Mouse (Mus musculus) forebrain, embryonic 16.5 days (tissue): ENCODE data around the gene Aqp11. TPM values are rescaled to one million over a fixed set of nuclear protein-coding genes. Genes with fewer than 3 reads are reported as not detected.
A peak's percentile ranks its signal among the peaks of the same experiment; 100 is the strongest.

Experiments used
- ATAC-seq: fragments of 200-750 bp; cut with Nextera tagmentation; 2 replicates; pipeline ENCODE4 v1.8.0; 2017; ENCODE audit warnings: mild to moderate bottlenecking, moderate library complexity
- H3K27ac ChIP-seq: fragments of 300-500 bp; sonication (generic); 2 replicates; pipeline ENCODE4 v1.5.1; 2014; ENCODE audit warnings: low read length, control low read depth
- H3K27me3 ChIP-seq: fragments of 300-500 bp; sonication (generic); replicated peaks from 2 replicates; pipeline ENCODE4 v1.6.1; 2014; ENCODE audit warnings: low read length; ENCODE audit not compliant: control insufficient read depth, insufficient read depth
- H3K36me3 ChIP-seq: fragments of 300-500 bp; sonication (generic); 2 replicates; pipeline ENCODE4 v1.6.1; 2014; ENCODE audit not compliant: control insufficient read depth, insufficient read depth
- H3K4me1 ChIP-seq: fragments of 300-500 bp; sonication (generic); replicated peaks from 2 replicates; pipeline ENCODE4 v1.6.1; 2014; ENCODE audit warnings: low read length; ENCODE audit not compliant: control insufficient read depth, insufficient read depth
- H3K4me2 ChIP-seq: fragments of 300-500 bp; sonication (generic); 2 replicates; pipeline ENCODE4 v1.6.1; 2014; ENCODE audit warnings: mild to moderate bottlenecking, low read length, control low read depth
- H3K4me3 ChIP-seq: fragments of 300-500 bp; sonication (generic); replicated peaks from 2 replicates; pipeline ENCODE4 v1.5.1; 2014; ENCODE audit warnings: mild to moderate bottlenecking, low read length, control low read depth
- H3K9ac ChIP-seq: fragments of 300-500 bp; sonication (generic); replicated peaks from 2 replicates; pipeline ENCODE4 v1.6.1; 2014; ENCODE audit warnings: low read depth, low read length, control low read depth
- H3K9me3 ChIP-seq: fragments of 300-500 bp; sonication (generic); 2 replicates; pipeline ENCODE4 v1.6.1; 2016; ENCODE audit warnings: low read length; ENCODE audit not compliant: control insufficient read depth
- WGBS: fragments of 180-500 bp; shearing (Covaris S2); extraction: QIAGEN DNeasy Blood & Tissue Kit; methylation state at CpG from one replicate; pipeline ENCODE4 v1.1.7; 2014; 5-methylcytosine and 5-hydroxymethylcytosine counted together
- polyA plus RNA-seq: library from polyadenylated mRNA; unstranded; fragments of >200 nt; fragmentation: Nextera tagmentation; extraction: Ambion mirVana; gene quantifications from 2 replicates; pipeline ENCODE4 v1.2.1, GENCODE M21; 2015

Aqp11 gene
- polyA plus RNA-seq, 1 experiment from 2014 or later = 11.5 TPM

DNA sequence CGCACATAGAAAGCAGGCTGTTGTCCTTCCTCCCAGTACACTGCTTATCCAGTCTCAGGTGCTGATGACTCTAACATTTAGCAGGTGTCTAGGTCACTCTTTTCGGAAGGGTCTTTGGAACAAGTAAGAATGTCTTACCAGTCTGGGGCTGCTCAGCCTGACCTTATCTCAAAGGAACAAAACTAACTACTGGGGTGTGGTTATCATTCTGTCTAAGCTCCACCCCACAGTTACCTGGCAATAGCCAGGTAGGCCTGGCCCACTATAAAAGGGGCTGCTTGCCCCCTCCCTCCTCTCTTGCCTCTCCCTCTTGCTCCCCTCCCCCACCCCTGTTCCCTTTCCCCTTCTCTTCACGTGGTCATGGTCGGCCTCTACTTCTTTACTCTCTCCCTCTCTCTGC, 30.9 kb upstream of the Aqp11 start:
- H3K27ac ChIP-seq = no peak overlapping the region
- whole genome bisulfite sequencing = 75% methylated on average over 4 of the region's 4 CpGs
- H3K9me3 ChIP-seq = no peaks in the 10 kb centered on the region
- no peaks in the 10 kb centered on the region for H3K27me3 ChIP-seq
- no peak overlapping the region for H3K4me2 ChIP-seq
- H3K4me1 ChIP-seq = peaks cover 2% of the 10 kb centered on the region; the same call in 1 of the 2 replicates
- H3K9ac ChIP-seq = no peak overlapping the region
- no peak overlapping the region for H3K4me3 ChIP-seq
- no peaks in the 10 kb centered on the region for H3K36me3 ChIP-seq
- ATAC-seq = no peak

DNA sequence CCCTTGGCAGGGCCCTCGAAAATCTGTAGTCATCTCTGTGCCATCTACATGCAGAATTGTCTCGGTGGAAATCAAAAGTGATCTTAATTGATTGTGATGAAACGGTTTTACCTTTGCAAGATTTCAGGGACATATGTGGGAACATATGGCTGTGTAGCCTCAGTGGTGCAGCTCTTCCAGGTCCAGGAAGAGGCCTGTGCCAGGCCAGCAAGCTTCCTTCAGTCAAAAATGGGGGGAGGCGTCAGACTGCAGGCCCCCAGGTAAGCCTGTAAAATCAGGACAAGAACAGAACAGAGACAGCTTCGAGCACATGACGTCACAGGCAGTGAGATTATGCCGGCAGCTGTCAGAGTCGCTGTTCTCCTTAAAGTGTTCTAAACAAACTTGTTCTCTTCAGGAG, 29.8 kb upstream of the Aqp11 start:
- no peak overlapping the region for H3K4me3 ChIP-seq
- no peak overlapping the region for H3K9ac ChIP-seq
- H3K27ac ChIP-seq = no peak overlapping the region
- H3K4me1 ChIP-seq = peaks cover 2% of the 10 kb centered on the region; the same call in 1 of the 2 replicates
- 54% methylated on average over 8 of the region's 8 CpGs for WGBS
- no peaks in the 10 kb centered on the region for H3K36me3 ChIP-seq
- no peaks in the 10 kb centered on the region for H3K27me3 ChIP-seq
- peak; percentile 38; the same call in 1 of the 2 replicates for ATAC-seq
- no peak overlapping the region for H3K4me2 ChIP-seq
- no peaks in the 10 kb centered on the region for H3K9me3 ChIP-seq

DNA sequence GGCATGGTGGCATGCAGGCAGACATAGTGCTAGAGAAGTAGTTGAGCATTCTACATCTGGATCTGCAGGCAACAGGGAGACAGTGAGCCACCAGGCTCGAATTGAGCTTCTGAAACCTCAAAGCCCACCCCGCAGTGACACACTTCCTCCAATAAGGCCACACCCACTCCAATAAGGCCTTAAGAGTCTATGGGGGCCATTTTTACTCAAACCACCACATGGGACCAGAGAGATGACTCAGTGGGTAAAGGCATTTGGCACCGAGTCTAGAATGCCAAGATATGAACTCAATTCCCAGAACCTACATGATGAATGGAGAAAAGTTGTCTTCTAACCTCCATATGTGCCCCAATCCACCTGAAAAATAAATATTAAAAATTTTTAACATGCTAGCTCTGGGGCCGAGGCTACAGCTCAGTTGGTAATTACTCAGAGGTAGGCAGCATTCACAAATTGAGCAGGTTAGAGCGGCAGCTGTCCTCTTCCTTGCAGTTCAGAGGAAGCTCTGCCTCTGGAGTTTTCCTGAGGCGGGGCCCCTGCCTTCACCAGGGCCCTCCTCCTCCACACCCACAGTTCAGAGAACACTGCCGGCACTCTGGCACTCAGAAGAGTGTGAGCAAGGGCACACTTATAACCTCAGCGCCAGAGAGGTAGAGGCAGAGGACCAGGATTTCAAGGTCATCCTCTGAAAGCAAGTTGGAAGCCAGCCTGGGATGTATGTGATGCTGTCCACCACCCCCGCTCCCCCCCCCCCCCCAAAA, 28.5 kb upstream of the Aqp11 start:
- WGBS = 86% methylated on average over 9 of the region's 9 CpGs
- no peak overlapping the region for H3K27ac ChIP-seq
- H3K4me1 ChIP-seq = peaks cover 2% of the 10 kb centered on the region; the same call in 1 of the 2 replicates
- H3K9ac ChIP-seq = no peak overlapping the region
- ATAC-seq = no peak
- H3K36me3 ChIP-seq = no peaks in the 10 kb centered on the region
- no peaks in the 10 kb centered on the region for H3K27me3 ChIP-seq
- no peaks in the 10 kb centered on the region for H3K9me3 ChIP-seq
- H3K4me2 ChIP-seq = no peak overlapping the region
- no peak overlapping the region for H3K4me3 ChIP-seq

DNA sequence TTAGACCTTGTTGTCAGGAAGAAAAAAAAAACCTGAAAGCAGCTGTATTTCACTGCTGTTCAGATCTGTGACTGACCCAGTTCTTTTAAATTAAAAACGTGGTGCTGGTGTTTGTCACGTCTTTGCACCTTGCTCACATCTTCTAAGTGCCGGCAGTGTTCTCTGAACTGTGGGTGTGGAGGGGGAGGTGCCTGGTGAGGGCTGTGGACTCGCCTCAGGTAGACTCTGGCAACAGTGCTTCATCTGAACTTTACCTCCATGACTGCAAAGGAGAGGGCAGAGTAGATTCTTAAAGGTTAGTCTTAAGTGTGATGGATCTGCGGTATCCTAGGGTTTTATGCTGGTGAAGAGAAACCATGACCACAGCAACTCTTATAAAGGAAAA, 27.9 kb upstream of the Aqp11 start:
- Histone ChIP-seq H3K27ac (no peak overlapping the region), H3K27me3 (no peaks in the 10 kb centered on the region), H3K4me3 (no peak overlapping the region), H3K9me3 (no peaks in the 10 kb centered on the region), H3K4me1 (peaks cover 2% of the 10 kb centered on the region; the same call in 1 of the 2 replicates), H3K4me2 (no peak overlapping the region), H3K36me3 (no peaks in the 10 kb centered on the region), H3K9ac (no peak overlapping the region)
- 83% methylated on average over 5 of the region's 5 CpGs for WGBS
- no peak for ATAC-seq

DNA sequence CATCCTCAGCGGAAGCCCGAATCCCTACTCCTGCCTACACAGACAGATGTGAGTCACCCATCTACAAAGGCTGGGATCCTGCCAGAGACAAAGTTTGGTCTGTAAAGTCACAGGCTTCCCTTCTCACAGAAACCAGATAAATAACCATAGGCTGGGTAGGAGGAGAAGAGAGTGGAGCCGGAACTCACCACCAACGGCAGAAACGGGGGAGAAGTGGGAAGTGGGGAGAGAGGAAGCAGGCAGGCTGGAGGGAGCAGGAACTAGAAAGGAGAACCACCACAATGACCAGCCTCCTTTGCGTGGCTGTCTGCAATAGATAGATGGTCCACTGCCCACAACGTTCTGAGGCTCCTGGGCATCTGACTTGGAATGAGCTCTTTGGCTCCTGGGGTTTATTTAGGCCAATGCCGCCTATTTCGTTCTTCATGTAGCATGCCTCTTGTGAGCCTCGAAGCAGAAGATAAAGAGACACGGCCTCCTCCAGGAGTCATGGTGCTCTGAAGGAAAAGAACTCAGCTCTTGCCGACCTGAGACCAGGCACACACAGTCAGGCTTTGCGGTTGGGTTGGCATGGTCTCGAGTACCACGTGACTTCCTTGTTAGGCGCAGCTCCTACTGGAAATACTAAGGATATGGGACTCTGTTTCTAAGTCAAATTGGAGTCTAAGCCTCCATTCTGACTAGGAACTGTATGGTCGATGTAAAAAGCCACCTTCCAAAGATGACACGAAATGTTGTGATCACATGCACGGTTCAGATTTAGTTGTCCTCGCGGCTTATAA, 27.3 kb upstream of the Aqp11 start:
- Histone ChIP-seq H3K4me2 (no peak overlapping the region), H3K4me1 (peaks cover 2% of the 10 kb centered on the region; the same call in 1 of the 2 replicates), H3K9me3 (no peaks in the 10 kb centered on the region), H3K9ac (no peak overlapping the region), H3K4me3 (no peak overlapping the region), H3K36me3 (no peaks in the 10 kb centered on the region), H3K27me3 (no peaks in the 10 kb centered on the region), H3K27ac (no peak overlapping the region)
- WGBS = 90% methylated on average over 21 of the region's 21 CpGs
- ATAC-seq = no peak

DNA sequence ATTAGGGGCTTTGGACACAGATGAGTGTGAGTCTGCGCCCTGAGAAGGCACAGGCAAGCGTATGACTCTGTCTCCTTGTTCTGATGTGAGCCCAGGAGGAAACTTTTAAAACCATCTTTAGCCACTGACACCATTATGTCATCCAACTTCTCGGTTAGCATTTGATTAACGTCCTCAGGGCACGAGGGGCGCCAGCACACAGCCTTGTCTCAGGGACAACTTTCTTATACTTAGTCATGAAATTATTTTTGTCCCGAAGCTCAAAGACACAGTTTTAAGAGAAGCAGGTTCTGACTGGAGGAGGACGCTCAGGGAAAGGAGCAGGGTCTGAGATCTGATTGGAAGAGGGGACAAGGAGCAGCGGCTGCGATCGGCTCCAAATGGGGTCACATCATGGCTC, 26.5 kb upstream of the Aqp11 start:
- Histone ChIP-seq H3K27me3 (no peaks in the 10 kb centered on the region), H3K9ac (no peak overlapping the region), H3K4me3 (no peak overlapping the region), H3K9me3 (no peaks in the 10 kb centered on the region), H3K4me2 (no peak overlapping the region), H3K27ac (no peak overlapping the region), H3K4me1 (peaks cover 2% of the 10 kb centered on the region; the same call in 1 of the 2 replicates), H3K36me3 (no peaks in the 10 kb centered on the region)
- 85% methylated on average over 11 of the region's 11 CpGs for WGBS
- ATAC-seq = no peak

DNA sequence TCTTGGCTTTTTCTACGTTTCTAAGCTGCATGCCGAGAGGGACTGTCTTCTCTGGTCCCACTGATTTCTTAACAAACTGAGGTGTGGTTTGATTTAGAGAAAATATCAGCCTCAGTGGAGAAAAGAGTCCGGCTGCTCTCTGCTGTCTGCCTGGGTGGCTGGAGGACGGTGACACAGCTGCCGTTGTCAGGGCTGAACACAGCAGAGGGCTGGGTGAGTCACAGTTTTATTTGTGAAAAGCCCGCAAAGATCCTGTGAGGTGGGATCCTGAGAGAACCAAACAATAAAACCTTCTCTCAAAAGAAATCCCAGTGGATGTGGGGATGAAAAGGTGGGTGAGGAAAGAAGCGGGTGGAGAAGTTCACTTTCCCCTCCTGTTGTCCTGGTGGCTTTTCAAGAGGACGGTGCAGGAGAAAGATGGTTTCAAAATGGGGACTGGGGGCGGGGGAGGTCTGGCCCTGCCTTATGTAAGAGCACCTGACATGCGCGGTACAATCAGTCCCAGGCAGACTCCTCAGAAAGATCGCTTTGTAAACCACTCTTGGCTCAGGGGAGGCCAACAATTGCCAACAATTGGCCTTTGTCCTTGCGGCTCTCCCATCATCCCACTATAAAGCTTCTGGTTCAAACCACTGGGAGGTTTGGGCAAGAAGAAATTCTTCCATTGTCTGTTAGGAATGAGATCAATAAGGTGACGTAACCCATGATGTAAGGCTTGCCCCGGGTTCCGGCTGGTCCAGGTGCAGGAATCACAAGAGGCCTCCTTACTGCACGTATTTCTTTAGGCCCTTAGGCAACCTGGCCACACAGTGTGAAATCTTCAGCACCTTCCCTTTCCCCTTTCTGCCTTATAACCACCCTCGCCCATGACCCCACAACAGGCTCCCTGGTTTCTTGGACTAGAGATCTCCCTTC, 19.1 kb upstream of the Aqp11 start:
- no peaks in the 10 kb centered on the region for H3K27me3 ChIP-seq
- no peaks in the 10 kb centered on the region for H3K36me3 ChIP-seq
- ATAC-seq = peak; percentile 89
- H3K4me3 ChIP-seq = 0 out of 2 replicates have a peak overlapping the region, but pooled peaks have one; percentile 11
- peak overlapping the region; percentile 41 for H3K27ac ChIP-seq
- no peaks in the 10 kb centered on the region for H3K9me3 ChIP-seq
- 21% methylated on average over 18 of the region's 18 CpGs for WGBS
- H3K4me2 ChIP-seq = peak overlapping the region; percentile 48
- H3K4me1 ChIP-seq = peaks cover 7% of the 10 kb centered on the region
- H3K9ac ChIP-seq = peak overlapping the region; percentile 51

DNA sequence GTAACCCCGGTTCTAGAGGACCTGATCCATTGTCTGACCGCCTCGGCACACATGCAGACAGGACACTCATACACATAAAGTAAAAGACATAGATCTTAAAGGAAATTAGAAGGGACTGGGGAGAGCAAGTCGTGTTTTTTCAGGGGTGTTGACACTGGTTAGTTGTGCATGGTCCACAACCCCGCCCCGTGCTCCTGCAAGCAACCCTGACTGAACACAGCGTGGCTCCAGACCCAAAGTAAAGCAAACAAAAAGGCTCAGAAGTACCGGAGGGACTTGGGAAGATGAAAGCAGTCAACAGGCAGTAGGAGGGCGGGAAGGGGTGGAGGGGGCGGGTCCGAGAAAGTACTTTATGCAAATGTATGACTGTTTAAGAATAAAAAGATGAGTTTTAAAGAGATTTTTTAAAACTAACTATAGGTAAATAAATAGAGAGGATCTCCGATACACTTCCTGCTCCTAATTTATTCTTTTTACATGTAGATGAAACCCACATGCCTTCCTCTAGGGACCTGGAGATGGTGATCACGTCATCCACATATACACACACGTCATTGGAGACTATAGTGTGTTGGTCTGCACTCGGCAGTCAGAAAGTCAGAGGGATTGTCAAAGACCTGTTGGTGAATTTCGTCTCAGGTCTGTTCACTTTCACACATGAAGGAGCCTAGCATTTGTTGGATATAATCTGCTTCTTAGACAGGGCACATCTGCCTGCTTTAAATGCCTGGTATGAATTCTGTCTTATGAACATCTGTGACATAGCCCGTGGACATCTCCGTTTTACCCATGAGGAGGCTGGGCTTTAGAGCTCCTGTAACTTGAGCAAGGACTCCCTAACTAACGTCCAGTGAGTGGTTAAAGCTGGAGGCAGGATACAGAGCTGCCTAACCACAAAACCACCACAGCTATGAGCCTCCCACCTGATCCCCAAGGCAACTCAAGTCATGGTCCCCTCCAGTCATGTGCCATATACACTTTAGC, 11.4 kb upstream of the Aqp11 start:
- Histone ChIP-seq H3K27ac (no peak overlapping the region), H3K4me2 (peak overlapping the region; percentile 16; the same call in 1 of the 2 replicates), H3K4me1 (peaks cover 3% of the 10 kb centered on the region), H3K27me3 (no peaks in the 10 kb centered on the region), H3K4me3 (no peak overlapping the region), H3K36me3 (no peaks in the 10 kb centered on the region), H3K9ac (no peak overlapping the region), H3K9me3 (no peaks in the 10 kb centered on the region)
- WGBS = 32% methylated on average over 19 of the region's 19 CpGs
- no peak for ATAC-seq
